Comparison of ENCODE assay signal across 8 mouse cellular contexts in genomic region chr17:64601751-64602578, GRCm38 (mm10). TPM values are rescaled to one million over a fixed set of nuclear protein-coding genes. Genes with fewer than 3 reads are reported as not detected.
A peak's percentile ranks its signal among the peaks of the same experiment; 100 is the strongest.
DNase-seq lines count a peak whose midpoint lies in the region; ATAC-seq lines count a peak whose summit lies in the region.

No protein-coding gene starts in this region.

- DNase-seq in CD4-positive, CD25-positive, alpha-beta regulatory T cell, adult 2 months (ENCODE audit: low read depth, low spot score) = peak; percentile 59
- DNase-seq in adrenal gland, postnatal 10 days = peak; percentile 76
- peak; percentile 61 to 74 for DNase-seq in heart, adult 9 months (ENCODE audit: low spot score in 2 of 2)
- peak; percentile 48 to 59 for DNase-seq in kidney, adult 8-10 months
- peak; percentile 64 for DNase-seq in testis, postnatal 10 days (ENCODE audit: low spot score)

- no peaks in the 10 kb centered on the region for H3K36me3 ChIP-seq in embryonic facial prominence, embryonic 12.5 days
- no peaks in the 10 kb centered on the region for H3K36me3 ChIP-seq in liver, embryonic 15.5 days (replicated peaks)
- H3K36me3 ChIP-seq in neural tube, embryonic 12.5 days = no peaks in the 10 kb centered on the region

- H3K27me3 ChIP-seq in embryonic facial prominence, embryonic 12.5 days = no peaks in the 10 kb centered on the region
- peaks cover 11% of the 10 kb centered on the region for H3K27me3 ChIP-seq in liver, embryonic 15.5 days
- H3K27me3 ChIP-seq in neural tube, embryonic 12.5 days (replicated peaks) = no peaks in the 10 kb centered on the region

- H3K9ac ChIP-seq in embryonic facial prominence, embryonic 12.5 days = peak overlapping the region; percentile 88
- peak overlapping the region; percentile 75 for H3K9ac ChIP-seq in liver, embryonic 15.5 days
- H3K9ac ChIP-seq in neural tube, embryonic 12.5 days = peak overlapping the region; percentile 84

- under 1% methylated on average over 44 of the region's 44 CpGs for WGBS in embryonic facial prominence, embryonic 12.5 days
- WGBS in liver, embryonic 15.5 days (ENCODE audit: insufficient replicate concordance) = 1% methylated on average over 44 of the region's 44 CpGs
- under 1% methylated on average over 44 of the region's 44 CpGs for WGBS in neural tube, embryonic 12.5 days

- no peaks in the 10 kb centered on the region for H3K9me3 ChIP-seq in embryonic facial prominence, embryonic 12.5 days
- H3K9me3 ChIP-seq in liver, embryonic 15.5 days (replicated peaks) = no peaks in the 10 kb centered on the region
- no peaks in the 10 kb centered on the region for H3K9me3 ChIP-seq in neural tube, embryonic 12.5 days

- no peak for ATAC-seq in embryonic facial prominence, embryonic 12.5 days (ENCODE audit: insufficient number of reproducible peaks, insufficient read depth, low FRiP score, low TSS enrichment)
- peak; percentile 17; the same call in 1 of the 2 replicates for ATAC-seq in liver, embryonic 15.5 days (ENCODE audit: insufficient read depth)
- ATAC-seq in neural tube, embryonic 12.5 days (ENCODE audit: low FRiP score, low read depth) = peak; percentile 14; the same call in 1 of the 2 replicates

- H3K27ac ChIP-seq in embryonic facial prominence, embryonic 12.5 days = peak overlapping the region; percentile 87; the same call in 1 of the 2 replicates
- peak overlapping the region; percentile 72 for H3K27ac ChIP-seq in liver, embryonic 15.5 days (replicated peaks)
- no peak overlapping the region for H3K27ac ChIP-seq in neural tube, embryonic 12.5 days

- peaks cover 19% of the 10 kb centered on the region for H3K4me1 ChIP-seq in embryonic facial prominence, embryonic 12.5 days
- peaks cover 58% of the 10 kb centered on the region for H3K4me1 ChIP-seq in liver, embryonic 15.5 days (replicated peaks)
- peaks cover 27% of the 10 kb centered on the region; the same call in 1 of the 2 replicates for H3K4me1 ChIP-seq in neural tube, embryonic 12.5 days

- peak overlapping the region; percentile 79 for H3K4me3 ChIP-seq in embryonic facial prominence, embryonic 12.5 days
- peak overlapping the region; percentile 71 for H3K4me3 ChIP-seq in liver, embryonic 15.5 days (replicated peaks)
- peak overlapping the region; percentile 66 for H3K4me3 ChIP-seq in neural tube, embryonic 12.5 days

- H3K4me2 ChIP-seq in embryonic facial prominence, embryonic 12.5 days (replicated peaks) = peak overlapping the region; percentile 92
- H3K4me2 ChIP-seq in liver, embryonic 15.5 days = peak overlapping the region; percentile 96
- H3K4me2 ChIP-seq in neural tube, embryonic 12.5 days (replicated peaks) = peak overlapping the region; percentile 99

RNA-seq across cellular contexts. Expression of gene Man2a1, which starts 1.4 kb away (rescaled TPM):
- 100 to 1,000 TPM in 1 of 2 experiments, 10 to 100 TPM in 1; 87.4 to 125 TPM for total RNA-seq in adrenal gland, postnatal 10 days (2021)
- 10.0 and 10.8 TPM in 2 replicates for polyA plus RNA-seq in embryonic facial prominence, embryonic 12.5 days (2016; fragmentation: Nextera tagmentation; extraction: Ambion mirVana)
- 5.0 and 5.5 TPM in 2 replicates for polyA plus RNA-seq in liver, embryonic 15.5 days (2015; fragmentation: Nextera tagmentation; extraction: Ambion mirVana)
- polyA plus RNA-seq in neural tube, embryonic 12.5 days (2016; fragmentation: Nextera tagmentation; extraction: Ambion mirVana) = 5.3 and 5.4 TPM in 2 replicates
